Mouse (Mus musculus) lung, postnatal 0 days (tissue): Measurements from ENCODE around the gene Pcsk7. TPM values are rescaled to one million over a fixed set of nuclear protein-coding genes. Genes with fewer than 3 reads are reported as not detected.

ENCODE experiments used
- ATAC-seq: fragments of 200-750 bp; cut with Nextera tagmentation; 2 replicates; pipeline ENCODE4 v1.8.0; 2017; ENCODE audit warnings: moderate library complexity
- DNase-seq: peaks from one replicate; pipeline ENCODE4 v3.0.0-alpha.2; 2016; ENCODE audit warnings: low spot score
- H3K27ac ChIP-seq: fragments of 300-500 bp; sonication (generic); 2 replicates; pipeline ENCODE4 v1.5.1; 2014; ENCODE audit warnings: antibody characterized with exemption, mild to moderate bottlenecking, low read length, mixed read lengths
- H3K27me3 ChIP-seq: fragments of 300-500 bp; sonication (generic); replicated peaks from 2 replicates; pipeline ENCODE4 v1.6.1; 2014; ENCODE audit warnings: low read length, mixed read lengths; ENCODE audit not compliant: insufficient read depth
- H3K36me3 ChIP-seq: fragments of 300-500 bp; sonication (generic); 2 replicates; pipeline ENCODE4 v1.6.1; 2014; ENCODE audit warnings: low read length, mixed read lengths; ENCODE audit not compliant: insufficient read depth
- H3K4me1 ChIP-seq: fragments of 300-500 bp; sonication (generic); 2 replicates; pipeline ENCODE4 v1.6.1; 2014; ENCODE audit warnings: antibody characterized with exemption, low read depth, low read length, mixed read lengths; ENCODE audit not compliant: insufficient read depth
- H3K4me2 ChIP-seq: fragments of 300-500 bp; sonication (generic); replicated peaks from 2 replicates; pipeline ENCODE4 v1.6.1; 2014; ENCODE audit warnings: low read depth, mild to moderate bottlenecking, low read length, moderate library complexity, mixed read lengths
- H3K4me3 ChIP-seq: fragments of 300-500 bp; sonication (generic); 2 replicates; pipeline ENCODE4 v1.5.1; 2014; ENCODE audit warnings: low read depth, low read length
- H3K9ac ChIP-seq: fragments of 300-500 bp; sonication (generic); replicated peaks from 2 replicates; pipeline ENCODE4 v1.6.1; 2014; ENCODE audit warnings: low read depth, mild to moderate bottlenecking
- H3K9me3 ChIP-seq: fragments of 300-500 bp; sonication (generic); 2 replicates; pipeline ENCODE4 v1.6.1; 2016; ENCODE audit warnings: low read length, mixed read lengths
- CTCF ChIP-seq: IDR thresholded peaks from 2 replicates; pipeline ENCODE4 v1.5.1; 2016; ENCODE audit warnings: antibody characterized with exemption, mild to moderate bottlenecking
- EP300 ChIP-seq: IDR thresholded peaks from 2 replicates; pipeline ENCODE4 v1.6.1; 2016; ENCODE audit warnings: antibody characterized with exemption, mild to moderate bottlenecking, control low read depth
- WGBS: fragments of 180-500 bp; shearing (Covaris S2); extraction: QIAGEN DNeasy Blood & Tissue Kit; methylation state at CpG from one replicate; pipeline ENCODE4 v1.1.7; 2014; 5-methylcytosine and 5-hydroxymethylcytosine counted together
- microRNA-seq: library from miRNA; unstranded; fragments of <30 nt; microRNA quantifications from one replicate; pipeline ENCODE4, GENCODE M21; 2016
- polyA plus RNA-seq: library from polyadenylated mRNA; unstranded; fragments of >200 nt; fragmentation: Nextera tagmentation; extraction: Ambion mirVana; gene quantifications from 2 replicates; pipeline ENCODE4 v1.2.1, GENCODE M21; 2015

The Pcsk7 gene
- polyA plus RNA-seq, 1 experiment from 2014 or later = 21.1 TPM

- Histone ChIP-seq H3K9ac (no peak overlapping the region), H3K27ac (no peak overlapping the region), H3K4me1 (no peaks in the 10 kb centered on the region), H3K4me2 (no peak overlapping the region), H3K4me3 (no peak overlapping the region), H3K27me3 (no peaks in the 10 kb centered on the region), H3K9me3 (no peaks in the 10 kb centered on the region), H3K36me3 (no peaks in the 10 kb centered on the region; the same call in 1 of the 2 replicates)
- WGBS = 77% methylated on average over 2 of the region's 2 CpGs
- TF ChIP-seq CTCF (peak; percentile 47), EP300 (no peak)
- ATAC-seq = no peak
- no peak for DNase-seq
These were observed 70.6 kb downstream of the Pcsk7 start for GRCm38 (mm10) chr9:45976884-45977283.

Small RNAs within 50 kb of the gene (microRNA-seq; reads per million reads assigned to microRNA genes)
- gene Mir7087 = 0.98 reads per million

Other genes starting within 250 kb of the Pcsk7 start
- gene Cep164, start 77.8 kb upstream of the Pcsk7 start, polyA plus RNA-seq = 16.5 and 19.4 TPM in 2 replicates
- gene Bace1, start 67.9 kb upstream of the Pcsk7 start, polyA plus RNA-seq = 16.6 and 18.3 TPM in 2 replicates
- gene Rnf214, start 414 bp downstream of the Pcsk7 start, polyA plus RNA-seq = 29.5 and 32.3 TPM in 2 replicates
- gene Tagln, start 29.6 kb downstream of the Pcsk7 start, polyA plus RNA-seq = 153 and 184 TPM in 2 replicates
- gene Sidt2, start 48.8 kb downstream of the Pcsk7 start, polyA plus RNA-seq = 55.4 and 58.7 TPM in 2 replicates
- gene Pafah1b2, start 106.2 kb downstream of the Pcsk7 start, polyA plus RNA-seq = 82.8 and 84.6 TPM in 2 replicates
- gene Sik3, start 106.3 kb downstream of the Pcsk7 start, polyA plus RNA-seq = 8.9 and 9.3 TPM in 2 replicates